Mouse (Mus musculus) erythroblast, adult 5-6 weeks (primary cell): ENCODE results near the gene Myocd. TPM values are rescaled to one million over a fixed set of nuclear protein-coding genes. Genes with fewer than 3 reads are reported as not detected.

Experiments used
- ATAC-seq: replicated peaks from 2 replicates; pipeline ENCODE4 v1.8.0; 2016; ENCODE audit warnings: moderate number of reproducible peaks, mild to moderate bottlenecking, moderate TSS enrichment, inconsistent platforms; ENCODE audit not compliant: poor library complexity, low FRiP score, severe bottlenecking
- total RNA-seq, 2 experiments: library from RNA; stranded (forward) in 1 of 2; stranded (reverse) in 1 of 2; fragments of 150-400 nt in 1 of 2; fragments of 200-764, 138-1000 nt in 1 of 2; gene quantifications; 2 replicates each; pipeline versions ENCODE4 v1.2.3 to v1.2.4; 2015 to 2017; ENCODE audit warnings: low replicate concordance in 2 of 2

The Myocd gene
- total RNA-seq (2015; ENCODE audit: low replicate concordance) (not detected in 2 replicates), total RNA-seq (2017; ENCODE audit: low replicate concordance) (not detected in 2 replicates)

DNA sequence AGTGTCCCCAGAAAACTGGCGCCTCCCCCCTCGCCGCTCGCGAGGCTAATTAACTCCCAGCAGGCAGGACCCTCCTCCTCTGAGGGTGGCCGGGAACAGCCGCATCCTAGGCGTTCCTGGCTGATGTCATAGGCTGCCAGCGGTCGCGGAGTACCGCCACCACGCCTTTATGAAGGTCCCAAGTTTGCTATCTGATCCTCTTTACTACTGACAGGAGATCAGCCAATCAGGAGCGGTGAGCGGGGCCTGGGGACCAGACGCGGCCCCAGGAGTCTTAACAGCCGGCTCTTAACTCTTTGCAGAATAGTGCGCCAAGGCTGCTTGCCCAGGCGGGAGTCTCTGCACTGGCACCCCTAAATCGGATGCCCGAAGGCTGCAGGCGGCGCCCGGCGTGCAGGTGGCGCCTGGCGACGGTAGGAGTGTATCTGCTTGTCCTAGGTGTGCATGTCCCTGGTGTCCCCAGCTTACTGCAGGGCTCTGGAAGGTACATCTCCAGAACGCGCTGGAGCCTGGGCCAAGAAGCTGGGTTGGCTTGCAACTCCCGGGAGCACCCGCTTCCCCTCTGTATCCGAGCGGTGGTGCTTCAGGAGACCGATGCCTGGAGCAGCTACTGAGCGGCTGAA lies at the start of gene Myocd:
Myocd (minus strand) TSS at position 139 of the 623 bp plus-strand sequence.
- ATAC-seq, result no peak

GRCm38 (mm10) chr11:65303824-65304223 lies 34.0 kb upstream of the Myocd start:
- ATAC-seq, result no peak

GRCm38 (mm10) chr11:65294128-65294833 lies 24.5 kb upstream of the Myocd start:
- ATAC-seq, result no peak

GRCm38 (mm10) chr11:65292994-65293393 lies 23.2 kb upstream of the Myocd start:
- ATAC-seq, result no peak

DNA sequence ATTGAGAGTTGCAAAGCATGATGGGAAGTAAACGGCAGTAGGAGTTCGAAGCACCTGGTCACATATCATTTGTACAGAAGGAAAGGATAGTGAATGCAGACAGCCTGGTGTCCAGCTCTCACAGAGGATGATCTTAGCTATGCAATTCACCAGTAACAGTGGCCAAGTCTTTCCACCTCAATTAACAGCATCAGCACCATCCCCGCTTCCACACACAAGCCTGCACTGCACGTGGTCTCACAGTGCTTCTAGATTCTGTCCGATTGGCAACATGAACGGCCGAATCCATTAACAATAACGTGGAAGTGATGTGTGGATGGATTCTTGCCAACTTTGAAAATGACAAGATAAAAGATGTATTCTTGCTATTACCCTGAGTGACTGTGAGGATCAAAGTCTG lies 17.9 kb upstream of the Myocd start:
- ATAC-seq, result no peak

GRCm38 (mm10) chr11:65286211-65286610 lies 16.4 kb upstream of the Myocd start:
- no peak for ATAC-seq

GRCm38 (mm10) chr11:65275441-65275840 lies 5.7 kb upstream of the Myocd start:
- ATAC-seq, result no peak

GRCm38 (mm10) chr11:65271000-65271399 lies 1.2 kb upstream of the Myocd start:
- ATAC-seq, result no peak

DNA sequence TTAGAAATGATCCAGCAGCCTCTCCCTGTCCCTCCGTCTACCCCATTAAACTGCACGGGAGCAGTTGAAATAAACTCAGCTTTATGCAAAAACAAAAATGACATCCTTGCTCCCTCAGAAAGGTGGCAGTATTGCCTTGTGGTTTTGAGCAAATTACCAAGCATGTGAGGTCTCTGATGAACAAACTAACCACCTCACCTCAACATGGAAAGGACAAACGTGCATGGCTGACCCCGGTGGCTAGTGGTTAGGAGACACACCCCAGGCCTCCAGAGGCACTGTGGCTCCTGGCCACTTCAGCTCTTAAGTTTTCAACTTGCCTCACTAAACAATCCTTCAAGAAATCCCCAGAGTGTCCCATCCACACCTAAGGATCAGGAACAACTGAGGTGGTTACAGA lies 1.5 kb downstream of the Myocd start:
- no peak for ATAC-seq

DNA sequence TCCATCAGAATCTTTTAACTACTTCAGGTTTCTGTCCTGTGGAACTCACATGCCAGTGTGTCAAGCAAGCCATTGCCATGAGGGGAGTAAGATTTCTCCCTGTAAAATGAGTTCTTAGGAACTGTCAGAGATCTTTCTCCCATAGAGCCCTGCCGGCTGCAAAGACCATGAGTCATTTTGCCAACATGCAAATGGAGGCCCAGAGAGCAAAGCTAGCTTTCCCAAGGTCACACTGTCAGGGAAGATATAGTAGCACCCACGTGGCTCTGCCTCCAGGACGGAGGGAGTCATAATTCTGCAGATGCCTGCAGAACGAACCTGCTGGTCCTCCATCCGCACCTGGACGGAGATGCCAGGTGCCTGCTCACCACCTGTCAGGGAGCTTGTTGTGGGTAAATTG lies 6.3 kb downstream of the Myocd start:
- ATAC-seq, result no peak

GRCm38 (mm10) chr11:65258997-65259396 lies 10.8 kb downstream of the Myocd start:
- ATAC-seq, result no peak

- ATAC-seq, result no peak
Measured at GRCm38 (mm10) chr11:65256143-65256542, 13.6 kb downstream of the Myocd start.

DNA sequence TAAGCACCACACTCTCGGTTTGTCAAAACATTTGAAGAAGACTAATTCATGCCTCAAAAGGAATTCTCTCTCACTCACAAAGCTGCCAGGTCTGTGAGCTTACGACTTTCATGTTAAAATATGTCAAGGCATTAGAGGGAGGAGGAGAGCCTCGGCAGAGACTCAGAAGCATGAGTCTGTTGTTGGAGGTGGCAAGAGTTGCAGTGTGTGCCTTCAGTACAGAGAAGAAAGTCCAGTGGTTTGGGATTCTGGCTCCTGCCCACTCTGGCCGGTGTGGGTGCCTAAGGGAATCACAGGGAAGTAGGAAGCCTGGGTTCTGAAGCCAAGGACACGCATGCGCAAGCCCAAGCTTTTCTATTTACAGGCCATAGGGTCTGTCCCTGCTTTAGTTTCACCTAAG lies 14.2 kb downstream of the Myocd start:
- ATAC-seq, result no peak

GRCm38 (mm10) chr11:65250366-65250765 lies 19.4 kb downstream of the Myocd start:
- ATAC-seq, result no peak

- no peak for ATAC-seq
Measured at GRCm38 (mm10) chr11:65246301-65247054, 23.3 kb downstream of the Myocd start.

- ATAC-seq, result no peak
Measured at GRCm38 (mm10) chr11:65243593-65243992, 26.2 kb downstream of the Myocd start.

DNA sequence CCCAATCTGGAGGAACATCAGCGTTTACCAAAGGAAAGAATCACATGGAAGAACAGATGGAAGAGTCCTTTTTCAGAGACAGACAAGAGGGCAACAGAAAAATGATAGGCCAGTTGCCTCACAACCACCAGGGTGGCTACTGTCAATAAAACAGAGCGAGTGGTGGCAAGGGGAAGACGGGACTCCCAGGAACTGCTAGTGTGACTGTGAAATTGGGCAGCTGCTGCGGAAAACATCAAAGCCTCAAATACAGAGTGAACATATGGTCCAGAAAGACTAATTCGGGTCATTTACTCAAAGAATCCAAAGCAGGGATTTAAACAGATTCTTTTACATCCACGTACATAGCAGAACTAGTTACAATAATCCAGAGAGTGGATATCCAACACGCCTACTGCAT lies 29.3 kb downstream of the Myocd start:
- no peak for ATAC-seq

GRCm38 (mm10) chr11:65237896-65238295 lies 31.9 kb downstream of the Myocd start:
- ATAC-seq, result no peak

DNA sequence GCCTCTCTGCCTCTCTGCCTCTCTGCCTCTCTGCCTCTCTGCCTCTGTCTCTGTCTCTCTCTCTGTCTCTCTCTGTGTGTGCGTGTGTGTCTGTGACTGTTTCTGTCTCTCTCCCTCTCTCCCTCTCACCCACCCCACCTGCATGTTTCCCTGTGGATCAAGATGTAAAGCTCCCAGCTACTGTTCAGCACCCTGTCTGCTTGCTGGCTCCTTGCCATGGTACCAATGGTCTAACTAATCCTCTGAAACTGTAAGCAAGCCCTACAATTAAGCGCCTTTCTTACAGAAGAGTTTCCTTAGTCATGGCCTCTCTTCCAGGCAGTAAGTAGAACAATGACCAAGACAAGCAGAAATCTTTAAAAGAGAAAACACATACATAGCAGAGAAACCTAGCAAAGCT lies 32.9 kb downstream of the Myocd start:
- ATAC-seq, result no peak

- ATAC-seq, result no peak
Measured at GRCm38 (mm10) chr11:65235374-65235773, 34.4 kb downstream of the Myocd start.

GRCm38 (mm10) chr11:65231771-65232170 lies 38.0 kb downstream of the Myocd start:
- no peak for ATAC-seq
